Mouse (Mus musculus): ENCODE data around the gene Mobp.

- TF ChIP-seq POLR2A (IDR thresholded peaks at IDR 0.05; ENCODE audit: low read depth, low read length) (peak; percentile 16; the same call in 1 of the 2 replicates), EP300 (IDR thresholded peaks at IDR 0.05; ENCODE audit: low read length) (no peak), MXI1 (IDR thresholded peaks at IDR 0.05; ENCODE audit: low read depth, low read length) (no peak), PAX5 (IDR thresholded peaks at IDR 0.05; ENCODE audit: low read length) (no peak), GABPA (IDR thresholded peaks at IDR 0.05; ENCODE audit: insufficient replicate concordance, low read depth, low read length) (no peak), ZNF384 (IDR thresholded peaks at IDR 0.05; ENCODE audit: low read depth, low read length) (no peak), CTCF (conservative IDR thresholded peaks at IDR 0.05 in 1 of 2, IDR thresholded peaks at IDR 0.05 in 1 of 2; ENCODE audit: low read depth in 2 of 2, low read length in 2 of 2) (no peak), ZC3H11A (IDR thresholded peaks at IDR 0.05; ENCODE audit: low read depth, low read length) (no peak), E2F4 (IDR thresholded peaks at IDR 0.05; ENCODE audit: insufficient replicate concordance, low read depth, low read length) (no peak)
Measured at GRCm38 (mm10) chr9:120134529-120135160, 14.9 kb upstream of the Mobp start.

All from CH12.LX (cell line).